Mouse (Mus musculus) forebrain, postnatal 0 days (tissue): ENCODE data around the gene Ppp4r2. TPM values are rescaled to one million over a fixed set of nuclear protein-coding genes. Genes with fewer than 3 reads are reported as not detected.
A peak's percentile ranks its signal among the peaks of the same experiment; 100 is the strongest.

ENCODE experiments used
- ATAC-seq: fragments of 200-750 bp; cut with Nextera tagmentation; 2 replicates; pipeline ENCODE4 v1.8.0; 2017; ENCODE audit warnings: mild to moderate bottlenecking, moderate library complexity
- DNase-seq: peaks from one replicate; pipeline ENCODE4 v3.0.0-alpha.2; 2015
- H3K27ac ChIP-seq: fragments of 300-500 bp; sonication (generic); 2 replicates; pipeline ENCODE4 v1.5.1; 2014; ENCODE audit warnings: low read depth, mild to moderate bottlenecking, antibody characterized with exemption, low read length, moderate library complexity, mixed read lengths
- H3K27me3 ChIP-seq: fragments of 300-500 bp; sonication (generic); 2 replicates; pipeline ENCODE4 v1.6.1; 2014; ENCODE audit warnings: mild to moderate bottlenecking, low read length, mixed read lengths; ENCODE audit not compliant: insufficient read depth
- H3K36me3 ChIP-seq: fragments of 300-500 bp; sonication (generic); 2 replicates; pipeline ENCODE4 v1.6.1; 2014; ENCODE audit warnings: mild to moderate bottlenecking, moderate library complexity; ENCODE audit not compliant: insufficient read depth
- H3K4me1 ChIP-seq: fragments of 300-500 bp; sonication (generic); 2 replicates; pipeline ENCODE4 v1.6.1; 2014; ENCODE audit warnings: antibody characterized with exemption; ENCODE audit not compliant: insufficient read depth
- H3K4me2 ChIP-seq: fragments of 300-500 bp; sonication (generic); 2 replicates; pipeline ENCODE4 v1.6.1; 2014; ENCODE audit warnings: low read depth, mild to moderate bottlenecking, moderate library complexity
- H3K4me3 ChIP-seq: fragments of 300-500 bp; sonication (generic); 2 replicates; pipeline ENCODE4 v1.5.1; 2014; ENCODE audit warnings: low read depth, low read length, mixed read lengths
- H3K9ac ChIP-seq: fragments of 300-500 bp; sonication (generic); 2 replicates; pipeline ENCODE4 v1.6.1; 2014; ENCODE audit warnings: mild to moderate bottlenecking
- H3K9me3 ChIP-seq: fragments of 300-500 bp; sonication (generic); 2 replicates; pipeline ENCODE4 v1.6.1; 2016; ENCODE audit warnings: low read length
- CTCF ChIP-seq: sonication (generic); IDR thresholded peaks from 2 replicates; pipeline ENCODE4 v1.5.1; 2016; ENCODE audit warnings: antibody characterized with exemption, control low read depth, low read depth
- WGBS: fragments of 180-500 bp; shearing (Covaris S2); extraction: QIAGEN DNeasy Blood & Tissue Kit; methylation state at CpG from one replicate; pipeline ENCODE4 v1.1.7; 2014; 5-methylcytosine and 5-hydroxymethylcytosine counted together
- polyA plus RNA-seq: library from polyadenylated mRNA; unstranded; fragments of >200 nt; fragmentation: Nextera tagmentation; extraction: Ambion mirVana; gene quantifications from 2 replicates; pipeline ENCODE4 v1.2.1, GENCODE M21; 2015
- total RNA-seq: library from RNA; depleted of rRNA; stranded (reverse); fragments of >200 nt; gene quantifications from 2 replicates; pipeline ENCODE4 v1.2.3, GENCODE M21; 2014

The Ppp4r2 gene
- total and polyA plus RNA-seq, 2 experiments from 2014 or later = 11.9 to 57.8 TPM

- Histone ChIP-seq H3K36me3 (no peaks in the 10 kb centered on the region), H3K27ac (no peak overlapping the region), H3K4me2 (no peak overlapping the region), H3K4me3 (no peak overlapping the region), H3K4me1 (peaks cover 2% of the 10 kb centered on the region; the same call in 1 of the 2 replicates), H3K27me3 (no peaks in the 10 kb centered on the region), H3K9ac (no peak overlapping the region), H3K9me3 (no peaks in the 10 kb centered on the region)
- no peak for ATAC-seq
- WGBS = 86% methylated on average over 5 of the region's 5 CpGs
- no peak for DNase-seq
- no peak for TF ChIP-seq CTCF
Measured at GRCm38 (mm10) chr6:100829770-100830169, 3.7 kb upstream of the Ppp4r2 start.

GRCm38 (mm10) chr6:100831188-100831587 lies 2.2 kb upstream of the Ppp4r2 start:
- Histone ChIP-seq H3K27ac (no peak overlapping the region), H3K4me3 (no peak overlapping the region), H3K9me3 (no peaks in the 10 kb centered on the region), H3K4me2 (no peak overlapping the region), H3K9ac (no peak overlapping the region), H3K36me3 (peaks cover 9% of the 10 kb centered on the region), H3K4me1 (peaks cover 8% of the 10 kb centered on the region; the same call in 1 of the 2 replicates), H3K27me3 (no peaks in the 10 kb centered on the region)
- DNase-seq (no peak), ATAC-seq (no peak)
- TF ChIP-seq CTCF = no peak
- WGBS = 73% methylated on average over 3 of the region's 3 CpGs

GRCm38 (mm10) chr6:100831751-100832150 lies 1.7 kb upstream of the Ppp4r2 start:
- Histone ChIP-seq H3K4me2 (no peak overlapping the region), H3K36me3 (peaks cover 15% of the 10 kb centered on the region), H3K9me3 (no peaks in the 10 kb centered on the region), H3K4me3 (no peak overlapping the region), H3K27me3 (no peaks in the 10 kb centered on the region), H3K4me1 (peaks cover 8% of the 10 kb centered on the region; the same call in 1 of the 2 replicates), H3K27ac (no peak overlapping the region), H3K9ac (no peak overlapping the region)
- 71% methylated on average over 6 of the region's 6 CpGs for WGBS
- no peak for TF ChIP-seq CTCF
- no peak for DNase-seq
- no peak for ATAC-seq

DNA sequence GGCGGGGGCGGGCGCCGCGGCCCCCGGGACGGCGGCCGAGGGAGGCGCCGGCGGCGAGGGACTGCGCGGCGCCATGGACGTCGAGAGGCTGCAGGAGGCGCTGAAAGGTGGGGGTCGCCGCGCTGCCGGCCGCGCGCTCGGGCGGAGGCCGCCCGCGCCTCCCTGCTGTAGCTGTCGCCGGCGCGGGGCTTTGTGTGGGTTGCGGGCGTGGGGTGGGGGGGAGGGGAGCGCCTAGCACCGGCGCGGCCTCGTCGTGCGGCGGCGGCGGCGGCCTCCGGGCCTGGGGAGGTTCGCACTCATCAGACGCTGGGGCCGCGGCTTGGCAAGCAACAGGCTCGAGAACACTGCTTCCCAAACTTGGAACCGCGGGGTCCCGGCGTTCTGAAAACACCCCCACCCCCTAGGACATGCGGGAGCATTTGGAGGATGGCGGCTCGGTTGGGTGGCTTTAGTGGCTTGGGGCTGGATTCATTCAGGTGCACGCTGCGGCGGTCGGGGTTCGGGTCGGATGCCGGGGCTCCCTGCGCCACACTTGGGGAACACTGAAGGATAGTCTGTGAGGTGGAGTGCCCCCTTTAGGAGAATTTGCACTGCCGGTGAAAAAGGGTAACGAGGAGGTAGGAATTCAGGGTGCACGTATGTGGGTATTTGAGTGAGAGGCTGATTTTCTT lies 524 bp downstream of the Ppp4r2 start:
- Histone ChIP-seq H3K4me3 (peak overlapping the region; percentile 79), H3K9me3 (no peaks in the 10 kb centered on the region), H3K9ac (peak overlapping the region; percentile 81), H3K27me3 (no peaks in the 10 kb centered on the region), H3K4me1 (peaks cover 11% of the 10 kb centered on the region; the same call in 1 of the 2 replicates), H3K36me3 (peaks cover 23% of the 10 kb centered on the region), H3K4me2 (peak overlapping the region; percentile 42), H3K27ac (peak overlapping the region; percentile 89)
- TF ChIP-seq CTCF = peak; percentile 63
- ATAC-seq = peak; percentile 87
- DNase-seq = peak; percentile 68
- WGBS = 2% methylated on average over 50 of the region's 72 CpGs

DNA sequence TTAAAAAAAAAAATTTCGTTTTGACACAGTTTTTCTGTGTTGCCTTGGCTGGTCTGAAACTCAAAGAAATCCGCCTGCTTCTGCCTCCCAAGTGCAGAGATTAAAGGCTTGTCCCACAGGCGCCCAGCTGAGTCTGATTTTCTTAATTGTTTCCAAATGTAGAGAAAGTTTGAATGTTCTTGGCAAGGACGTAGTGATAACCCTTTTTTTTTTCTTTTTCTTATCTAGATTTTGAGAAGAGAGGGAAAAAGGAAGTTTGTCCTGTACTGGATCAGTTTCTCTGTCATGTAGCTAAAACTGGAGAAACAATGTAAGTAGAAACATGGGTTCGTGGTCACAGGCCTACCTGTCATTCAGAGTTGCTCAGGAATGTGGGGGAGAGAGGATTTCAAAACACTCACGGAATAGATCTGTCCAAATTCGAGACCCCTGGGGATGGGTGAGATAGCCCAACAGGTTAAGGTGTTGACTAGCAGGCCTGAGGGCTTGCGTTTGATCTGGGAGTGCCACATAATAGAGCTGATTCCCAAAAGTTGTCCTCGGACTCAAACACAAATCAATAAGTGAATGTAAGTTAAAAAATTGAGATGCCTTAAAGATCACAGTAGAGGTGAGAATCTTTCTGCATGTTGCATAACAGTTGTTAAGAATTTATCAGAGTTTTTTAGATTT lies 1.2 kb downstream of the Ppp4r2 start:
- Histone ChIP-seq H3K9ac (peak overlapping the region; percentile 81), H3K4me1 (peaks cover 11% of the 10 kb centered on the region; the same call in 1 of the 2 replicates), H3K4me3 (peak overlapping the region; percentile 79), H3K27me3 (no peaks in the 10 kb centered on the region), H3K27ac (peak overlapping the region; percentile 89), H3K4me2 (peak overlapping the region; percentile 42), H3K36me3 (peaks cover 23% of the 10 kb centered on the region), H3K9me3 (no peaks in the 10 kb centered on the region)
- WGBS = 30% methylated on average over 9 of the region's 9 CpGs
- no peak for TF ChIP-seq CTCF
- no peak for ATAC-seq
- DNase-seq = no peak

DNA sequence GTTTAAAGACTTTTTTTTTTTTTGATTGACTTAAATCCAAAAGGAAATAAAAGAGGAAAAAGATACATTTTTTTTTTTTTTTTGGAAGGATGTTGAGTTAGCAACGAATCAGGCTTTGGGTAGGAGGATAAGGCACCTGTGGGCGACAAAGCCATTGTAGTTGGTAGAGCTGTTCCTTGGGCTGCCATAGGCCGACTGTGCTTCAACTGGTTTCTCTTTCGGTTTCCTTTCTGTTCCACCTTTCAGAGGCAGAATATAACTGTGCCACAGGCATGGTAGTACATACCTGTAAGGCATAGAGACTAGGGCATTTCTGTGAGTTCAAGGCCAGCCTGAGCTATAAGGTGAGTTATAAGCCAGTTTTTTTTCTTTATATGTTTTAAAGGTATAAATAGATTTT lies 11.6 kb downstream of the Ppp4r2 start:
- DNase-seq (no peak), ATAC-seq (no peak)
- no peak overlapping the region for H3K4me2 ChIP-seq
- H3K9ac ChIP-seq = no peak overlapping the region
- H3K27me3 ChIP-seq = no peaks in the 10 kb centered on the region
- H3K9me3 ChIP-seq = no peaks in the 10 kb centered on the region
- H3K27ac ChIP-seq = no peak overlapping the region
- H3K4me3 ChIP-seq = no peak overlapping the region
- peaks cover 14% of the 10 kb centered on the region; the same call in 1 of the 2 replicates for H3K36me3 ChIP-seq
- 93% methylated on average over 4 of the region's 4 CpGs for WGBS
- H3K4me1 ChIP-seq = no peaks in the 10 kb centered on the region
- TF ChIP-seq CTCF = no peak

GRCm38 (mm10) chr6:100847264-100847663 lies 13.8 kb downstream of the Ppp4r2 start:
- Histone ChIP-seq H3K4me1 (no peaks in the 10 kb centered on the region), H3K36me3 (peaks cover 11% of the 10 kb centered on the region; the same call in 1 of the 2 replicates), H3K27ac (no peak overlapping the region), H3K4me2 (no peak overlapping the region), H3K4me3 (no peak overlapping the region), H3K9ac (no peak overlapping the region), H3K9me3 (no peaks in the 10 kb centered on the region), H3K27me3 (no peaks in the 10 kb centered on the region)
- DNase-seq (no peak), ATAC-seq (no peak)
- 83% methylated on average over 5 of the region's 5 CpGs for WGBS
- no peak for TF ChIP-seq CTCF
